In genomic region chr9:74952756-74953247, GRCm38 (mm10) we compare ENCODE assay signal across 8 mouse cellular contexts. TPM values are rescaled to one million over a fixed set of nuclear protein-coding genes. Genes with fewer than 3 reads are reported as not detected.
DNase-seq lines count a peak whose midpoint lies in the region; ATAC-seq and TF ChIP-seq lines count a peak whose summit lies in the region.

Gene Fam214a, plus strand, starts transcription at chr9:74952884.

- H3K9me3 ChIP-seq in embryonic facial prominence, embryonic 15.5 days (replicated peaks), result no peaks in the 10 kb centered on the region
- no peaks in the 10 kb centered on the region for H3K9me3 ChIP-seq in heart, embryonic 11.5 days (replicated peaks; ENCODE audit: control insufficient read depth, low read length)
- H3K9me3 ChIP-seq in kidney, embryonic 16.5 days (ENCODE audit: low read length), result no peaks in the 10 kb centered on the region

- peak within 1 kb of the TSS; percentile 77 for H3K9ac ChIP-seq in embryonic facial prominence, embryonic 15.5 days
- peak within 1 kb of the TSS; percentile 85 for H3K9ac ChIP-seq in heart, embryonic 11.5 days (ENCODE audit: low read depth, low read length)
- H3K9ac ChIP-seq in kidney, embryonic 16.5 days (replicated peaks; ENCODE audit: low read length), result peak within 1 kb of the TSS; percentile 85
- peak within 1 kb of the TSS; percentile 82 for H3K9ac ChIP-seq in liver, adult 2 months (ENCODE audit: low read depth, low read length)

- H3K4me1 ChIP-seq in bone marrow, adult 2 months (ENCODE audit: control insufficient read depth, insufficient read depth, low read length), result no peaks in the 10 kb centered on the region
- H3K4me1 ChIP-seq in embryonic facial prominence, embryonic 15.5 days, result peaks cover 15% of the 10 kb centered on the region
- peaks cover 7% of the 10 kb centered on the region; the same call in 1 of the 2 replicates for H3K4me1 ChIP-seq in heart, embryonic 11.5 days (ENCODE audit: control insufficient read depth, insufficient read depth, low read length)
- peaks cover 16% of the 10 kb centered on the region for H3K4me1 ChIP-seq in kidney, embryonic 16.5 days (ENCODE audit: insufficient read depth, low read length)
- H3K4me1 ChIP-seq in liver, adult 2 months (ENCODE audit: control insufficient read depth, insufficient read depth, low read length), result peaks cover 2% of the 10 kb centered on the region; the same call in 1 of the 2 replicates

- H3K79me2 ChIP-seq in liver, adult 2 months (ENCODE audit: control insufficient read depth, insufficient read depth, low read length), result peaks cover 4% of the 10 kb centered on the region; the same call in 1 of the 2 replicates
- H3K79me2 ChIP-seq in myocyte (ENCODE audit: control insufficient read depth, insufficient read depth), result no peaks in the 10 kb centered on the region

- ATAC-seq in embryonic facial prominence, embryonic 15.5 days (ENCODE audit: insufficient number of reproducible peaks, low FRiP score, low TSS enrichment, low read depth), result peak; percentile 94
- peak; percentile 94 for ATAC-seq in heart, embryonic 11.5 days (replicated peaks; ENCODE audit: insufficient number of reproducible peaks, low FRiP score, low TSS enrichment)
- peak; percentile 98 for ATAC-seq in kidney, embryonic 16.5 days (ENCODE audit: low FRiP score, low TSS enrichment)

- H3K27ac ChIP-seq in bone marrow, adult 2 months (ENCODE audit: control insufficient read depth, insufficient read depth, low read depth, low read length, poor library complexity), result peak within 1 kb of the TSS; percentile 70
- H3K27ac ChIP-seq in embryonic facial prominence, embryonic 15.5 days (replicated peaks), result peak within 1 kb of the TSS; percentile 98
- H3K27ac ChIP-seq in heart, embryonic 11.5 days (ENCODE audit: low read depth, low read length), result peak within 1 kb of the TSS; percentile 93
- peak within 1 kb of the TSS; percentile 95 for H3K27ac ChIP-seq in kidney, embryonic 16.5 days (ENCODE audit: low read length)
- H3K27ac ChIP-seq in liver, adult 2 months (replicated peaks; ENCODE audit: insufficient read depth, low read depth, low read length), result peak within 1 kb of the TSS; percentile 87

- under 1% methylated on average over 58 of the region's 59 CpGs for WGBS in bone marrow, adult 2 months
- under 1% methylated on average over 57 of the region's 59 CpGs for WGBS in embryonic facial prominence, embryonic 15.5 days
- 0% methylated on average over 41 of the region's 59 CpGs for WGBS in heart, embryonic 11.5 days (ENCODE audit: insufficient replicate concordance)
- WGBS in kidney, embryonic 16.5 days, result under 1% methylated on average over 46 of the region's 59 CpGs
- WGBS in liver, adult 2 months, result under 1% methylated on average over 59 of the region's 59 CpGs

- TF ChIP-seq CTCF in bone marrow, adult 2 months (IDR thresholded peaks at IDR 0.05; ENCODE audit: control insufficient read depth, insufficient read depth, low read length), result no peak
- TF ChIP-seq CTCF in liver, adult 2 months (IDR thresholded peaks at IDR 0.05; ENCODE audit: low read depth, low read length), result no peak

- peak within 1 kb of the TSS; percentile 88 for H3K4me2 ChIP-seq in embryonic facial prominence, embryonic 15.5 days (replicated peaks)
- H3K4me2 ChIP-seq in heart, embryonic 11.5 days, result peak within 1 kb of the TSS; percentile 86
- H3K4me2 ChIP-seq in kidney, embryonic 16.5 days (replicated peaks; ENCODE audit: low read depth, low read length), result peak within 1 kb of the TSS; percentile 84
- peak within 1 kb of the TSS; percentile 91 for H3K4me2 ChIP-seq in myocyte (ENCODE audit: low read depth)

- DNase-seq in A20 (ENCODE audit: low read depth, low spot score), result peak; percentile 93
- DNase-seq in liver, adult 2 months (ENCODE audit: extremely low read depth, low read depth, low spot score), result peak; percentile 86
- peak; percentile 94 for DNase-seq in splenic B cell, adult 2 months (ENCODE audit: low read depth, low spot score)

- H3K36me3 ChIP-seq in embryonic facial prominence, embryonic 15.5 days, result peaks cover 3% of the 10 kb centered on the region; the same call in 1 of the 2 replicates
- H3K36me3 ChIP-seq in heart, embryonic 11.5 days (ENCODE audit: control insufficient read depth, insufficient read depth, low read length), result no peaks in the 10 kb centered on the region
- H3K36me3 ChIP-seq in kidney, embryonic 16.5 days (ENCODE audit: insufficient read depth, low read length), result peaks cover 3% of the 10 kb centered on the region; the same call in 1 of the 2 replicates
- H3K36me3 ChIP-seq in liver, adult 2 months (ENCODE audit: control insufficient read depth, insufficient read depth, low read length), result peaks cover 21% of the 10 kb centered on the region
- H3K36me3 ChIP-seq in myocyte (ENCODE audit: control insufficient read depth, insufficient read depth), result no peaks in the 10 kb centered on the region
- H3K36me3 ChIP-seq in splenic B cell, adult 2 months (ENCODE audit: control insufficient read depth, insufficient read depth, low read length, poor library complexity, severe bottlenecking), result peaks cover 2% of the 10 kb centered on the region; the same call in 1 of the 2 replicates

- peak within 1 kb of the TSS; percentile 81 for H3ac ChIP-seq in myocyte (ENCODE audit: control insufficient read depth, insufficient read length)

- TF ChIP-seq POLR2A in bone marrow, adult 2 months (IDR thresholded peaks at IDR 0.05; ENCODE audit: borderline replicate concordance, control insufficient read depth, low read depth, low read length), result peak; percentile 91
- peak; percentile 97 for TF ChIP-seq POLR2A in liver, adult 2 months (IDR thresholded peaks at IDR 0.05; ENCODE audit: extremely low read depth, insufficient read depth, low read length)
- peak; percentile 93 for TF ChIP-seq POLR2A in myocyte (IDR thresholded peaks at IDR 0.05; ENCODE audit: insufficient read length, low read depth)

- peak within 1 kb of the TSS; percentile 84 for H3K4me3 ChIP-seq in bone marrow, adult 2 months (replicated peaks; ENCODE audit: control insufficient read depth, low read depth, low read length)
- peak within 1 kb of the TSS; percentile 98 for H3K4me3 ChIP-seq in embryonic facial prominence, embryonic 15.5 days (replicated peaks)
- H3K4me3 ChIP-seq in heart, embryonic 11.5 days (ENCODE audit: low read depth, low read length), result peak within 1 kb of the TSS; percentile 88
- H3K4me3 ChIP-seq in kidney, embryonic 16.5 days (ENCODE audit: low read length), result peak within 1 kb of the TSS; percentile 94
- H3K4me3 ChIP-seq in liver, adult 2 months (ENCODE audit: insufficient read depth, low read depth, low read length), result peak within 1 kb of the TSS; percentile 77
- peak within 1 kb of the TSS; percentile 37 for H3K4me3 ChIP-seq in myocyte

- H3K27me3 ChIP-seq in embryonic facial prominence, embryonic 15.5 days, result no peaks in the 10 kb centered on the region
- H3K27me3 ChIP-seq in heart, embryonic 11.5 days (ENCODE audit: control insufficient read depth, insufficient read depth, low read length), result no peaks in the 10 kb centered on the region
- H3K27me3 ChIP-seq in kidney, embryonic 16.5 days (ENCODE audit: insufficient read depth, low read length), result no peaks in the 10 kb centered on the region
- no peaks in the 10 kb centered on the region for H3K27me3 ChIP-seq in liver, adult 2 months (ENCODE audit: control insufficient read depth, insufficient read depth, low read length)
- no peaks in the 10 kb centered on the region for H3K27me3 ChIP-seq in myocyte (ENCODE audit: control insufficient read depth, insufficient read depth, insufficient read length)
- H3K27me3 ChIP-seq in splenic B cell, adult 2 months (ENCODE audit: control insufficient read depth, insufficient read depth, low read length, poor library complexity, severe bottlenecking), result no peaks in the 10 kb centered on the region

TF ChIP-seq in myocyte, 11 proteins besides CTCF, POLR2A, EP300 and RAD21:
- no peak for TF ChIP-seq REST (IDR thresholded peaks at IDR 0.05; ENCODE audit: insufficient read depth, insufficient read length)
- TF ChIP-seq TCF12 (IDR thresholded peaks at IDR 0.05; ENCODE audit: insufficient read depth, poor library complexity, severe bottlenecking), result no peak
- TF ChIP-seq CEBPB (IDR thresholded peaks at IDR 0.05; ENCODE audit: insufficient read depth, poor library complexity, severe bottlenecking), result no peak
- TF ChIP-seq MYOG (IDR thresholded peaks at IDR 0.05; ENCODE audit: control insufficient read depth in 1 of 3, insufficient read depth in 1 of 3, insufficient read length in 2 of 3, low read depth in 2 of 3), result no peak
- TF ChIP-seq E2F4 (IDR thresholded peaks at IDR 0.05; ENCODE audit: insufficient read depth), result no peak
- TF ChIP-seq SRF (IDR thresholded peaks at IDR 0.05; ENCODE audit: control insufficient read depth, insufficient read length, low read depth), result no peak
- peak; percentile 98 for TF ChIP-seq USF1 (IDR thresholded peaks at IDR 0.05; ENCODE audit: low read depth)
- TF ChIP-seq POLR2AphosphoS2 (IDR thresholded peaks at IDR 0.05; ENCODE audit: insufficient read length, low read depth), result peak; percentile 90
- TF ChIP-seq MAX (IDR thresholded peaks at IDR 0.05; ENCODE audit: low read depth), result no peak
- TF ChIP-seq MYOD1 (IDR thresholded peaks at IDR 0.05; ENCODE audit: control insufficient read depth in 1 of 3, insufficient read length in 2 of 3, low read depth in 2 of 3), result no peak
- no peak for TF ChIP-seq TCF3 (IDR thresholded peaks at IDR 0.05; ENCODE audit: insufficient read length, low read depth)

RNA-seq across cellular contexts. Expression of gene Fam214a, which starts in this region (rescaled TPM):
- 9.3 and 25.2 TPM in 2 replicates for polyA plus RNA-seq in bone marrow, adult 2 months (2011; ENCODE audit: insufficient read depth, insufficient read length, low replicate concordance, missing spikeins)
- polyA plus RNA-seq in embryonic facial prominence, embryonic 15.5 days (2015; fragmentation: Nextera tagmentation; extraction: Ambion mirVana), result 16.1 and 16.5 TPM in 2 replicates
- 9.7 and 9.9 TPM in 2 replicates for polyA plus RNA-seq in heart, embryonic 11.5 days (2014; fragmentation: Nextera tagmentation; extraction: Ambion mirVana)
- polyA plus RNA-seq in kidney, embryonic 16.5 days (2015; fragmentation: Nextera tagmentation; extraction: Ambion mirVana), result 13.1 and 13.6 TPM in 2 replicates
- total RNA-seq in liver, adult 2 months (2014; rRNA removed), result 67.5 and 116 TPM in 2 replicates
- 14.5 and 23.1 TPM in 2 replicates for polyA plus RNA-seq in liver, adult 2 months (2012; rRNA removed)
- polyA plus RNA-seq in myocyte (2012; fragmentation: generic; extraction: Trizol), result 2.6 TPM

Comparison
In these comparisons a context has a peak if more than half of its experiments do, and no peak if none do; other contexts are left out.
1. Peak in every context shown above with its lines: DNase-seq, ATAC-seq, H3K4me3 ChIP-seq and H3K27ac ChIP-seq.
2. H3K4me3 ChIP-seq: peak in every context shown above with its lines; median percentile 98 in embryonic facial prominence, embryonic 15.5 days; 94 in kidney, embryonic 16.5 days; 88 in heart, embryonic 11.5 days; 84 in bone marrow, adult 2 months; 77 in liver, adult 2 months; 37 in myocyte.